Mouse (Mus musculus) megakaryocyte, embryonic 14.5 days (primary cell): Measurements from ENCODE around the gene Zfp72.

Experiments used
- FLI1 ChIP-seq: IDR thresholded peaks from 2 replicates; pipeline ENCODE4 v1.6.1; 2012; ENCODE audit warnings: low read length, inconsistent platforms, mixed read lengths
- GATA1 ChIP-seq: IDR thresholded peaks from 3 replicates; pipeline ENCODE4 v1.6.1; 2012; ENCODE audit warnings: mixed read lengths, low read length, inconsistent platforms, borderline replicate concordance

DNA sequence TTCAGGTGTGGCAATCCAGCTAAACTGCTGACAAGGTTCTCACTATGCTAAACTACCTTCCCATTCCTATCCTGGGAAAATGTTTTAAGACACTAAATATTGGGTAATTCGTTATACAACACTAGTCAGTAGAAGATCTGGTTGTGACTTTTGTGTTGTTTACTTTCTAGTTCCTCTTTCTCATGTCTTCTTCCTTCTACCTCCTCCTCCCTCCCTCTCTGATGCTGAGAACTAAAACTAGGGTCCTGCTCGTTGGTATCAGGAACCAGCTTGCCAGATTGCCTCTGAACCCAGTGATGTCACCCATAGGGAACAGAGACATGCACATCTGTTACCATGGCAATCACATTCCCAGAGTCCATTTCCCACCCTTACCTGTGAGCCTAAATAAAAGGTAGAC lies 28.4 kb downstream of the Zfp72 start:
- TF ChIP-seq GATA1 = no peak
- TF ChIP-seq FLI1 = no peak
